Mouse (Mus musculus) midbrain, embryonic 11.5 days (tissue): Measurements from ENCODE around the gene Gm4131. TPM values are rescaled to one million over a fixed set of nuclear protein-coding genes. Genes with fewer than 3 reads are reported as not detected.

Source experiments
- ATAC-seq: fragments of 200-750 bp; cut with Nextera tagmentation; 2 replicates; pipeline ENCODE4 v1.8.0; 2017; ENCODE audit warnings: moderate TSS enrichment, moderate library complexity; ENCODE audit not compliant: low FRiP score
- DNase-seq: peaks from one replicate; pipeline ENCODE4 v3.0.0; 2015; ENCODE audit warnings: low spot score; ENCODE audit errors: missing footprints
- H3K27ac ChIP-seq: fragments of 300-500 bp; sonication (generic); 2 replicates; pipeline ENCODE4 v1.5.1; 2014; ENCODE audit warnings: low read depth, low read length
- H3K27me3 ChIP-seq: fragments of 300-500 bp; sonication (generic); 2 replicates; pipeline ENCODE4 v1.6.1; 2014; ENCODE audit warnings: mild to moderate bottlenecking, low read length, moderate library complexity, mixed read lengths; ENCODE audit not compliant: control insufficient read depth, insufficient read depth
- H3K36me3 ChIP-seq: fragments of 300-500 bp; sonication (generic); 2 replicates; pipeline ENCODE4 v1.6.1; 2014; ENCODE audit warnings: mild to moderate bottlenecking, low read length, moderate library complexity, mixed read lengths; ENCODE audit not compliant: control insufficient read depth, insufficient read depth
- H3K4me1 ChIP-seq: fragments of 300-500 bp; sonication (generic); 2 replicates; pipeline ENCODE4 v1.6.1; 2014; ENCODE audit warnings: low read length; ENCODE audit not compliant: control insufficient read depth, insufficient read depth
- H3K4me2 ChIP-seq: fragments of 300-500 bp; sonication (generic); 2 replicates; pipeline ENCODE4 v1.6.1; 2014; ENCODE audit warnings: mild to moderate bottlenecking, moderate library complexity
- H3K4me3 ChIP-seq: fragments of 300-500 bp; sonication (generic); 2 replicates; pipeline ENCODE4 v1.5.1; 2014; ENCODE audit warnings: low read depth, low read length
- H3K9ac ChIP-seq: fragments of 300-500 bp; sonication (generic); 2 replicates; pipeline ENCODE4 v1.6.1; 2014; ENCODE audit warnings: low read length
- H3K9me3 ChIP-seq: fragments of 300-500 bp; sonication (generic); 2 replicates; pipeline ENCODE4 v1.6.1; 2016; ENCODE audit warnings: low read length; ENCODE audit not compliant: control insufficient read depth
- WGBS: fragments of 180-500 bp; shearing (Covaris S2); extraction: QIAGEN DNeasy Blood & Tissue Kit; methylation state at CpG from one replicate; pipeline ENCODE4 v1.1.7; 2014; 5-methylcytosine and 5-hydroxymethylcytosine counted together
- polyA plus RNA-seq: library from polyadenylated mRNA; unstranded; fragments of >200 nt; fragmentation: Nextera tagmentation; extraction: Ambion mirVana; gene quantifications from 2 replicates; pipeline ENCODE4 v1.2.1, GENCODE M21; 2014

Gm4131 gene
- polyA plus RNA-seq, 1 experiment from 2014 or later, result not detected

- Histone ChIP-seq H3K4me3 (peak overlapping the region; percentile 61), H3K27me3 (peaks cover 13% of the 10 kb centered on the region; the same call in 1 of the 2 replicates), H3K9me3 (no peaks in the 10 kb centered on the region), H3K36me3 (no peaks in the 10 kb centered on the region), H3K4me1 (no peaks in the 10 kb centered on the region), H3K4me2 (peak overlapping the region; percentile 94), H3K27ac (no peak overlapping the region), H3K9ac (peak overlapping the region; percentile 72)
- 11% methylated on average over 38 of the region's 38 CpGs for WGBS
- peak; percentile 94 for DNase-seq
- peak; percentile 78; the same call in 1 of the 2 replicates for ATAC-seq
These were observed 10.6 kb downstream of the Gm4131 start for GRCm38 (mm10) chr14:62555840-62556810.

- peaks cover 13% of the 10 kb centered on the region; the same call in 1 of the 2 replicates for H3K27me3 ChIP-seq
- no peaks in the 10 kb centered on the region for H3K36me3 ChIP-seq
- no peaks in the 10 kb centered on the region for H3K9me3 ChIP-seq
- no peak within 1 kb of the TSS for H3K27ac ChIP-seq
- peak; percentile 90 for ATAC-seq
- peak within 1 kb of the TSS; percentile 72 for H3K9ac ChIP-seq
- H3K4me3 ChIP-seq, result peak within 1 kb of the TSS; percentile 61
- under 1% methylated on average over 49 of the region's 51 CpGs for WGBS
- peak within 1 kb of the TSS; percentile 94 for H3K4me2 ChIP-seq
- peaks cover under 1% of the 10 kb centered on the region for H3K4me1 ChIP-seq
- DNase-seq, result peak; percentile 99
These were observed 11.4 kb downstream of the Gm4131 start, which contains the start of gene Fam124a for GRCm38 (mm10) chr14:62555309-62555829. Gene Fam124a, plus strand, starts transcription at chr14:62555737.

GRCm38 (mm10) chr14:62553786-62554185, 12.9 kb downstream of the Gm4131 start:
- Histone ChIP-seq H3K4me2 (no peak overlapping the region), H3K9me3 (no peaks in the 10 kb centered on the region), H3K4me3 (no peak overlapping the region), H3K27me3 (peaks cover 13% of the 10 kb centered on the region; the same call in 1 of the 2 replicates), H3K9ac (no peak overlapping the region), H3K36me3 (no peaks in the 10 kb centered on the region), H3K27ac (no peak overlapping the region), H3K4me1 (peaks cover 7% of the 10 kb centered on the region)
- DNase-seq, result peak; percentile 49
- ATAC-seq, result no peak
- WGBS, result 84% methylated on average over 5 of the region's 5 CpGs

- H3K4me2 ChIP-seq, result no peak overlapping the region
- H3K4me3 ChIP-seq, result no peak overlapping the region
- H3K4me1 ChIP-seq, result peaks cover 7% of the 10 kb centered on the region
- peak; percentile 51 for DNase-seq
- H3K9me3 ChIP-seq, result no peaks in the 10 kb centered on the region
- peaks cover 13% of the 10 kb centered on the region; the same call in 1 of the 2 replicates for H3K27me3 ChIP-seq
- no peak for ATAC-seq
- H3K36me3 ChIP-seq, result no peaks in the 10 kb centered on the region
- H3K9ac ChIP-seq, result no peak overlapping the region
- WGBS, result 95% methylated on average over 4 of the region's 4 CpGs
- no peak overlapping the region for H3K27ac ChIP-seq
These were observed 13.9 kb downstream of the Gm4131 start for GRCm38 (mm10) chr14:62552771-62553170.

GRCm38 (mm10) chr14:62550121-62550520, 16.6 kb downstream of the Gm4131 start:
- H3K4me2 ChIP-seq, result no peak overlapping the region
- ATAC-seq (no peak), DNase-seq (no peak)
- no peak overlapping the region for H3K4me3 ChIP-seq
- no peak overlapping the region for H3K27ac ChIP-seq
- WGBS, result 43% methylated on average over 4 of the region's 4 CpGs
- no peak overlapping the region for H3K9ac ChIP-seq
- H3K36me3 ChIP-seq, result no peaks in the 10 kb centered on the region
- H3K4me1 ChIP-seq, result peaks cover 7% of the 10 kb centered on the region
- H3K27me3 ChIP-seq, result peaks cover 9% of the 10 kb centered on the region; the same call in 1 of the 2 replicates
- H3K9me3 ChIP-seq, result no peaks in the 10 kb centered on the region

GRCm38 (mm10) chr14:62546746-62547145, 20.0 kb downstream of the Gm4131 start:
- ATAC-seq (no peak), DNase-seq (peak; percentile 47)
- WGBS, result 59% methylated on average over 4 of the region's 4 CpGs
- Histone ChIP-seq H3K9me3 (no peaks in the 10 kb centered on the region), H3K27me3 (no peaks in the 10 kb centered on the region), H3K4me1 (peaks cover 7% of the 10 kb centered on the region), H3K36me3 (no peaks in the 10 kb centered on the region), H3K9ac (no peak overlapping the region), H3K4me3 (no peak overlapping the region), H3K27ac (no peak overlapping the region), H3K4me2 (no peak overlapping the region)

- no peak overlapping the region for H3K9ac ChIP-seq
- no peak for ATAC-seq
- peaks cover 7% of the 10 kb centered on the region for H3K4me1 ChIP-seq
- H3K36me3 ChIP-seq, result no peaks in the 10 kb centered on the region
- 87% methylated on average over 6 of the region's 6 CpGs for WGBS
- no peaks in the 10 kb centered on the region for H3K9me3 ChIP-seq
- DNase-seq, result peak; percentile 54
- H3K4me2 ChIP-seq, result no peak overlapping the region
- H3K27ac ChIP-seq, result no peak overlapping the region
- no peaks in the 10 kb centered on the region for H3K27me3 ChIP-seq
- no peak overlapping the region for H3K4me3 ChIP-seq
These were observed 20.4 kb downstream of the Gm4131 start for GRCm38 (mm10) chr14:62546296-62546695.

- 79% methylated on average over 1 of the region's 1 CpGs for WGBS
These were observed 25.0 kb downstream of the Gm4131 start for GRCm38 (mm10) chr14:62541751-62542150.

GRCm38 (mm10) chr14:62539834-62540233, 26.9 kb downstream of the Gm4131 start:
- Histone ChIP-seq H3K27ac (no peak overlapping the region), H3K4me3 (no peak overlapping the region), H3K27me3 (no peaks in the 10 kb centered on the region), H3K9me3 (no peaks in the 10 kb centered on the region), H3K36me3 (no peaks in the 10 kb centered on the region), H3K9ac (no peak overlapping the region), H3K4me2 (no peak overlapping the region), H3K4me1 (no peaks in the 10 kb centered on the region)
- WGBS, result 83% methylated on average over 3 of the region's 3 CpGs
- ATAC-seq (no peak), DNase-seq (peak; percentile 72)

More at GRCm38 (mm10) chr14:62541751-62542150, 25.0 kb downstream of the Gm4131 start:
- Histone ChIP-seq H3K4me1 (no peaks in the 10 kb centered on the region), H3K27ac (no peak overlapping the region), H3K9me3 (no peaks in the 10 kb centered on the region), H3K4me3 (no peak overlapping the region), H3K27me3 (no peaks in the 10 kb centered on the region), H3K4me2 (no peak overlapping the region), H3K36me3 (no peaks in the 10 kb centered on the region), H3K9ac (no peak overlapping the region)
- peak; percentile 67 for DNase-seq
- no peak for ATAC-seq
